Comparison of ENCODE assay signal across 15 mouse cellular contexts in genomic region chr11:67524731-67525130, GRCm38 (mm10).
A peak's percentile ranks its signal among the peaks of the same experiment; 100 is the strongest.
DNase-seq lines count a peak whose midpoint lies in the region; ATAC-seq and TF ChIP-seq lines count a peak whose summit lies in the region.
"Had no signal": no experiment of that assay in that cellular context is flagged by ENCODE, and none has a peak within 500 bp of the region (broad histone marks: within the 10 kb centered on the region; RNA-seq: fewer than 3 reads in every experiment).

No protein-coding gene starts in this region.

- TF ChIP-seq EP300 in heart, adult 2 months (IDR thresholded peaks at IDR 0.05; ENCODE audit: insufficient read depth, low read depth, low read length), result no peak
- TF ChIP-seq EP300 in heart, postnatal 0 days (IDR thresholded peaks at IDR 0.05; ENCODE audit: low read depth), result no peak

- no peak for DNase-seq in heart, adult 2 months
- DNase-seq in heart, postnatal 36 days, result no peak
- no peak for DNase-seq in heart, postnatal 0 days (ENCODE audit: low spot score)
- DNase-seq in heart, adult 18-20 months, result no peak
- no peak for DNase-seq in lung, postnatal 25 days (ENCODE audit: low spot score)
- DNase-seq: adrenal gland, adult 8-10 months; forebrain, postnatal 0 days; kidney, adult 9 months; layer of hippocampus, postnatal 36 days; liver, embryonic 13.5 days; right cerebral cortex, adult 18-20 months had no signal

- no peaks in the 10 kb centered on the region for H3K27me3 ChIP-seq in heart, adult 2 months (ENCODE audit: control insufficient read depth, insufficient read depth, low read length)
- no peaks in the 10 kb centered on the region for H3K27me3 ChIP-seq in heart, postnatal 0 days (ENCODE audit: control insufficient read depth, insufficient read depth, low read length)
- H3K27me3 ChIP-seq in lung, embryonic 15.5 days, result no peaks in the 10 kb centered on the region
- H3K27me3 ChIP-seq in stomach, embryonic 16.5 days (ENCODE audit: control insufficient read depth, insufficient read depth, low read length), result no peaks in the 10 kb centered on the region
- no peaks in the 10 kb centered on the region for H3K27me3 ChIP-seq in hindbrain, embryonic 12.5 days
- H3K27me3 ChIP-seq: CH12.LX; liver, embryonic 13.5 days had no signal

- H3K4me2 ChIP-seq in heart, postnatal 0 days (ENCODE audit: low read depth, low read length), result no peak overlapping the region
- H3K4me2 ChIP-seq in lung, embryonic 15.5 days, result no peak overlapping the region
- no peak overlapping the region for H3K4me2 ChIP-seq in stomach, embryonic 16.5 days (ENCODE audit: low read depth, low read length)
- no peak overlapping the region for H3K4me2 ChIP-seq in hindbrain, embryonic 12.5 days (replicated peaks)
- H3K4me2 ChIP-seq: liver, embryonic 13.5 days had no signal

- no peak overlapping the region for H3K4me3 ChIP-seq in heart, adult 2 months
- H3K4me3 ChIP-seq in heart, postnatal 0 days (ENCODE audit: low read depth, low read length), result no peak overlapping the region
- no peak overlapping the region for H3K4me3 ChIP-seq in lung, embryonic 15.5 days
- H3K4me3 ChIP-seq in stomach, embryonic 16.5 days (replicated peaks; ENCODE audit: low read length), result no peak overlapping the region
- no peak overlapping the region for H3K4me3 ChIP-seq in hindbrain, embryonic 12.5 days
- H3K4me3 ChIP-seq: liver, embryonic 13.5 days had no signal

- peaks cover 6% of the 10 kb centered on the region for H3K4me1 ChIP-seq in heart, adult 2 months (ENCODE audit: control insufficient read depth, insufficient read depth, low read length)
- H3K4me1 ChIP-seq in heart, postnatal 0 days (ENCODE audit: control insufficient read depth, insufficient read depth), result peaks cover 10% of the 10 kb centered on the region; the same call in 1 of the 2 replicates
- peaks cover 39% of the 10 kb centered on the region for H3K4me1 ChIP-seq in lung, embryonic 15.5 days
- peaks cover 44% of the 10 kb centered on the region for H3K4me1 ChIP-seq in stomach, embryonic 16.5 days (ENCODE audit: control insufficient read depth, insufficient read depth, low read length)
- H3K4me1 ChIP-seq in hindbrain, embryonic 12.5 days, result peaks cover 11% of the 10 kb centered on the region

- no peak for TF ChIP-seq CTCF in heart, adult 2 months (IDR thresholded peaks at IDR 0.05)
- TF ChIP-seq CTCF in heart, postnatal 0 days (IDR thresholded peaks at IDR 0.05; ENCODE audit: low read depth), result no peak

- H3K9ac ChIP-seq in heart, adult 2 months (ENCODE audit: low read depth, low read length), result no peak overlapping the region
- no peak overlapping the region for H3K9ac ChIP-seq in heart, postnatal 0 days (replicated peaks; ENCODE audit: low read depth, low read length)
- H3K9ac ChIP-seq in lung, embryonic 15.5 days, result no peak overlapping the region
- 0 out of 2 replicates have a peak overlapping the region, but pooled peaks have one; percentile 1 for H3K9ac ChIP-seq in stomach, embryonic 16.5 days (ENCODE audit: low read length)
- no peak overlapping the region for H3K9ac ChIP-seq in hindbrain, embryonic 12.5 days
- H3K9ac ChIP-seq: forebrain, postnatal 0 days; liver, embryonic 13.5 days had no signal

- no peaks in the 10 kb centered on the region for H3K9me3 ChIP-seq in heart, postnatal 0 days (replicated peaks; ENCODE audit: control insufficient read depth, low read length)
- H3K9me3 ChIP-seq in lung, embryonic 15.5 days, result no peaks in the 10 kb centered on the region
- H3K9me3 ChIP-seq in stomach, embryonic 16.5 days (replicated peaks; ENCODE audit: control insufficient read depth, low read length), result no peaks in the 10 kb centered on the region
- H3K9me3 ChIP-seq in hindbrain, embryonic 12.5 days (replicated peaks), result no peaks in the 10 kb centered on the region
- H3K9me3 ChIP-seq: liver, embryonic 13.5 days had no signal

- TF ChIP-seq POLR2A in heart, adult 2 months (IDR thresholded peaks at IDR 0.05; ENCODE audit: insufficient read depth, low read depth, low read length), result no peak

- no peak for ATAC-seq in heart, postnatal 0 days (ENCODE audit: insufficient read depth, low read depth)
- peak; percentile 28; the same call in 1 of the 2 replicates for ATAC-seq in lung, embryonic 15.5 days (ENCODE audit: borderline replicate concordance, extremely low read depth, low FRiP score, low TSS enrichment)
- ATAC-seq in stomach, embryonic 16.5 days (ENCODE audit: insufficient read depth, low FRiP score), result no peak
- ATAC-seq in hindbrain, embryonic 12.5 days (ENCODE audit: low FRiP score), result no peak
- ATAC-seq: forebrain, postnatal 0 days had no signal

- 0 out of 2 replicates have a peak overlapping the region, but pooled peaks have one; percentile 5 for H3K27ac ChIP-seq in heart, adult 2 months
- H3K27ac ChIP-seq in heart, postnatal 0 days (ENCODE audit: low read depth), result 0 out of 2 replicates have a peak overlapping the region, but pooled peaks have one; percentile 35
- H3K27ac ChIP-seq in lung, embryonic 15.5 days, result peak overlapping the region; percentile 87
- peak overlapping the region; percentile 92 for H3K27ac ChIP-seq in stomach, embryonic 16.5 days (ENCODE audit: low read length)
- H3K27ac ChIP-seq in hindbrain, embryonic 12.5 days, result no peak overlapping the region
- H3K27ac ChIP-seq: liver, embryonic 13.5 days had no signal

- intact Hi-C loops in heart, adult 2 months (cut with DNase I), result no loop called here
- intact Hi-C loops in heart, postnatal 36 days (cut with DNase I), result no loop called here

- no peaks in the 10 kb centered on the region for H3K79me2 ChIP-seq in heart, adult 2 months (replicated peaks; ENCODE audit: control insufficient read depth, insufficient read depth, low read length)

- no peaks in the 10 kb centered on the region for H3K36me3 ChIP-seq in heart, adult 2 months (ENCODE audit: control insufficient read depth, insufficient read depth, low read length)
- H3K36me3 ChIP-seq in heart, postnatal 0 days (replicated peaks; ENCODE audit: control insufficient read depth, insufficient read depth, low read length), result no peaks in the 10 kb centered on the region
- H3K36me3 ChIP-seq in lung, embryonic 15.5 days, result no peaks in the 10 kb centered on the region
- H3K36me3 ChIP-seq in stomach, embryonic 16.5 days (ENCODE audit: control insufficient read depth, insufficient read depth, low read length), result no peaks in the 10 kb centered on the region
- H3K36me3 ChIP-seq in hindbrain, embryonic 12.5 days, result no peaks in the 10 kb centered on the region
- H3K36me3 ChIP-seq: liver, embryonic 13.5 days had no signal

- 42% methylated on average over 2 of the region's 2 CpGs for WGBS in heart, adult 2 months
- WGBS in heart, postnatal 0 days, result 22% methylated on average over 2 of the region's 2 CpGs
- 10% methylated on average over 2 of the region's 2 CpGs for WGBS in lung, embryonic 15.5 days
- 27% methylated on average over 2 of the region's 2 CpGs for WGBS in stomach, embryonic 16.5 days
- WGBS in hindbrain, embryonic 12.5 days, result 63% methylated on average over 2 of the region's 2 CpGs
